Mouse (Mus musculus) thymus, postnatal 25 days (tissue): ENCODE data around the gene Ddx5.
A peak's percentile ranks its signal among the peaks of the same experiment; 100 is the strongest.
"Not testable (repeated sequence)": the region's sequence is repeated elsewhere in the genome, so short reads cannot be mapped to it uniquely, and the experiment has no call there.

Experiments used
- DNase-seq: peaks from one replicate; pipeline ENCODE4 v3.0.0; 2022

Ddx5 gene

DNA sequence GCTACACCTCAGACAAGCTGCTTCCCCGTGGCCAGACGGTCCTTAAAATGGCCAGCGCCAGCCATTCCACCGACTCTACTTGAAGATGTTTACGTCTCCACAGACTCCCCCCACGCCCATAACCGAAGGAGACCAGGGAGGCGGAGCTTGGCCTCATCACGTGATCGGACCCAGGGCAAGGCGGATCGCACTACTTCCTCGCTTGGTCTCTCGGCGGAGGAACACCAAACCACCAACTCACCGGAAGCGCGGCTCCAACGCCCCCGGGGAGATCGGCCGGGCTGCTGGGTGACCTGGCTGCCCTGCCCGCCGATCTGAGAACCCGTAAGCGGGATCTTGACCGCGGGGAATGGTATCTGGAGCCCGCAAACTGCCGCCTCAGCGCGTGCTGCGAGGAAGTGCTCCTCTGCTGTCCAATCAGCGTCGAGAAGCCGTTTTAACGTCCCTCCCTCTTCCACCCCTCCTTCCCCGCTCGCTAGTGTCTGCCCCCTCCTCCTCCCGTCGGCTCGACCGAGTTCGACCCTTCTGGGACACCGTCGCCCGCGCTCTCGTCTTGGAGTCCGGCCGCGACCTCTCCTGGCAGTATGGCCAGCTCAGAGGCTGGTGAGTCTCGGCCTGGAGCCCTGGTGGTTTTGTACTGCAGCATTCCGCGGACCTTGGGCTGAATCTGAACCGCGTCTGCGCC is at the start of gene Ddx5, which contains the start of gene Cep95:
Gene Ddx5, minus strand, starts transcription at position 411 of the 685 bp plus-strand sequence.
Gene Cep95, plus strand, starts transcription at position 478 of the 685 bp plus-strand sequence.
- peak; percentile 99 for DNase-seq

DNA sequence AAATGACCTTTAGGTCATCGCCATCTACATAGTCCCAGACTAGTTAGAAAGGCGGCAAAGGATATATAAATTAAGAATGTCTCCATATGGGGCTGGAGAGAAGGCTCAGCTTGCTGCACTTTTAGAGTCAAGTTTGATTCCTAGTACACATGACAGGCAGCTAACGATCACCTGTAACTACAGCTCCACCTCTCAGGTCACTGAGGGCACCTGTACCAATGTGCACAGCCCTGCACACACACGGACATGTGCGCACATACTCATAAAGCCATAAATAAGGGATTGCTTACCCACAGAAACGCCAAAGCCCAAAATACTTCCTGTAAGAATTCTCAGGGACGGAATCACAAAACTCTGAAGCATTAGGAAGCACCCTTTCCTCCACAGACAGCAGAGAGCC is 39.1 kb upstream of the Ddx5 start:
- DNase-seq = no peak

DNA sequence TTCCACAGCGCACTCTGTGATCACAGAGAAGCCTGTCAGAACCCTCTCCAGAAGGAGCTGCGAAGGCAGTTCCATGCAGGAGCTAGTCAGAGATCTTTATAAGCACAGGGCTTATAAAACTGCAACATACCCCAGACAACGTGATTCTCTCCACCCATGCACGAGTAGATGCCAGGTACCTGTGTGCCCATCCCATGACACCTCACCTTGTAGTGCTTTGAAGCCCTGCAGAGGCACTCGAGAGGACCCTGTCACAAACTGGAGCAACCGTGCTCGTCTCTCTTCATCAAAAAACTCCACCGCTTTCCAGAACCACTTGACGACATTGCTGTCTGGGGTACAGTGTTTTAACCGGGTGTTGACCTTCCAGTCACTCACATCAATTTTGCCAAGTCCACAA is 35.4 kb upstream of the Ddx5 start:
- no peak for DNase-seq

DNA sequence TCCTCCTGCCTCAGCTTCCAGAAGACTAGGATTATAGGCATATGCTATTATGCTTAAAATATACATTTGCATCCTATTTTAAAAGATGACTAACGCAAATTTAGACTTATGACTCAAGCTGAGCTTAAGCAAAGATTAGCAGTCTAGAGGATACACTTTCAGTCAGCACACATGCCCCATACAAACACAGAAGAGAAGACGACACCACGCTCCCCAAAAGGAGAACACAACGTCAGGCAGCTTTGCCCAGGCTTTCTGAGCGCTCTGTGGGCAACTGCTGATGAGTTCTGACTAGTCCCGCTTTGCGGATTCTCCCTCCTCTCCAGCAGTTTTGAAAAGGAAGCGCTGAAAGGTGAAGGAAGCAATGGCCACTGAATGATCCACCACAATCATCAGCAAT is 34.8 kb upstream of the Ddx5 start:
- DNase-seq = no peak

DNA sequence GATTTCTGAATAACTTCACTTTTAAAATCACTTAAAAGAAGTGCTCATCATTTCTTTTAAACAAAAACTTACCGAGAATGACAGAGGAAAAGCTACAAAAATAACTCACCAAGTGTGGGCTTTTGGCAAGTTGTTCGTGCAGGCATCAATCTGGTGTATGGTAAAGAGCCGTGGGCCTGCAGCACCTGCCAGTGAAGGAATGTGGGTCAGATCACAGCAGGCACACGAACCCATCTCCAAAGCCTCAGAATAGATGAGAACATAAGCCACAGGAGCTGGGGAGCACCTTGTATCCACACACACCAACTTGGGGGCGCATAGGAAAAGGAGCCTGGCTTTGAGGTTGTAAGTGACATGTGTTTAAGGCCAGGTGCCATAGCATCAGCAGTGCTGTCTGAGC is 33.9 kb upstream of the Ddx5 start:
- DNase-seq = no peak

DNA sequence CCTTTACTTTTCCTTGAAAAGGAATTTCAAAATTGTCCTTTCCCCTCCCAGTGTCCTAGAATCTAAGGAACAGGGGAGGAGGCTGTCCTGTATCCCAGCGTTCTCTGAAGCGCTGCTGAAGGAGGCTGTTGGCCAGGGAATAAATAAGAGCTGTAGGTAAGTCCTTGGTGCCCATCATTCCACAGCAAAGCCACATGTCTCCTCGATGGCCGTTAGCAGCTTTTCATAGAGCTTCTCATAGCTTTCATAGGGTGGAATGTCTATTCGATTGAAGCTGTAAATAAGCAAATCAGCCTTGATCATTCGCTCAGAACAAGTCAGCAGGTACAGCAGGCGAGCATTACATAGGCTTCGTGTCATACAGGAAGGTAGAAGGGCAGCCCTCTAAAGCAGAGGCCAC is 33.5 kb upstream of the Ddx5 start:
- no peak for DNase-seq

DNA sequence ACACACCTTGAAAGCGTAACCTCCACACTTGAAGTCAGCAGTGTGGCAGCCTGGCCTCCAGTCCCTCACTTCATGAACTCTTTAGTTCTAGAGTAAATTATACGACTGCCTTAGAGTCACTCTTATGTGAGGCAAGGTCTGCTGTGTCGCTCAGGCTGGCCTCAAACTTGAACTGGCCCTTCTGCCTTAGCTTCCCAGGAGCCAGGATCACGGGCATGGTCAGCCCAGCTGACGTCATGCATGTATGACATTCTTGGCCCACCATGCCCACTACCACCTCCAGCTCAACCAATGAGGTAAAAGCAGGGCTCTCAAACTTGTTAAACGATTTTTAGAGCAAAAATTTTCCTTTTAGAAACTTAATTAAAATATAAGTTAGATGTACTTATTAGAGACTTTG is 32.4 kb upstream of the Ddx5 start:
- no peak for DNase-seq

DNA sequence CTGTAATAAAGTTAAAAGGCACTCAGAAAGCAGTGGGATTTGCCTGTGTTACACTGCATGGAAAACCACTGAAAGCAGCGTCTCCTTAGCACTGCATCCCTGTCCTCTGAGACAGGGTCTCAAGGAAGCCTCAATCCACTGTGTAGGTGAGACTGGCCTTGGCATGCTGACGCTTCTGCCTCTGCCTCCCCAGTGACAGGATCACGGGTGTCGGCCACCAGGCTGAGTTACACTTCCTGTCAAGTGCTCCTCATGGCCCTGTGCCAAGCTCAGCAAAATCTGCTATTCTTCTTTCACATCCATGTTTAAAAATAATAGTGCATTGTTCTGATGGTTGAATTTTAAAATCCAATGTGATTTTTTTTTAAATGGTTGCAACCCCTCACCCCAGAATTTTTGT is 32.0 kb upstream of the Ddx5 start:
- DNase-seq = peak; percentile 16

DNA sequence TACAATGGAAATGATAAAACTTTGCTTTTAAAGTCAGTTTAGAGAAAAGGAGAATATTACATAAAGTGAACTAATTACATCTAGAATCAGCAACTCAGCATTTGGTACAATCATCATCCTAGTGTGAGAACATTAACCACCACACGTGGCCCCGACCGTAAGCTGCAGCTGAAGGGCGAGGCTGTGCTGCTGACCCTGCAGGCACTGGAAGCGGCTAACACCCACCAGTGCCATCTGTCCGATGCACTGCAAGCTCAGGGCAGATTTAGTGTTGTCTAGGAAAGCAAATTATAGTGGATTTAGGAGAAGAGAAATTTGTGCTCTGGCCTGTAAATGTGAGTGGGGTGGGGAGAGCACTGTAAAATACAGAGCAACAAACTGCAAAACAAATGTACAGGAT is 31.3 kb upstream of the Ddx5 start:
- DNase-seq = no peak

DNA sequence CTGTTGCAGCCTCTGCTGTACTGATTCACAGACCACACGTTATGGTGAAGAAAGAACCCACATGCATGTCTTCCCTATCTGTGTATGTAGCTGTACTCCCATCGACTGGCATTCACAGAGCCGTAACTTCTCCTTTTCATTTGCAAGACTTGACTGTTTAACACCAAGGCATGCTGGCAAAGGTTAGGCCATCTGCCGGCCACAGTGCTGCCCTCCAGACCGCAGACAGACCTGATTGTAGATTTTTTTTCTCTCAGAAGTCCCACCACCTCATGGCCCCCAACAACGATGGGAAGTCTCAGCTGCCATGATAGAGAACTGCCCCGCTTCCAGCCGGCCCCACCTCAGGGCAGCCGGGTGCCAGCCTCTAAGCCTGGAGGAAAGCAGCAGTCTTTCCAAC is 30.6 kb upstream of the Ddx5 start:
- DNase-seq = no peak

DNA sequence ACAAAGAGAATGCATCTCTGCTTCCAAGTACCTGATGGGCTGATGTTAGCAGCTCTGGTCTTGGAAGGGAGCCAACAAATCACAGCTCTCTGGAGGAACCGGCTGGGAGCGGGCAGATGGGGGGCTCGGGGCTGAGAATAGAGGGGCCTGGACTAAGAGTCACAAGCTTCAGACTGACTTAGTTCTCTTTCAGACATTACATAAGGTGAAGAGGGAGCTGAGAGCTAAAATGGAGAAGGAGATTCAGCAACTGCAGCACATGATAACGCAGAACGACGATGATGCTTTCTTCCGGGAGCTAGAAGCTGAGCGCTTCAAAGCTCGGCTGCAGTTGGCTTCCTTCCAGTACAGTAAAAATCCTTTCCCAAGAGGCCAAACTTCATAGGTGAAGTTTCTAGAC is 29.4 kb upstream of the Ddx5 start:
- no peak for DNase-seq

DNA sequence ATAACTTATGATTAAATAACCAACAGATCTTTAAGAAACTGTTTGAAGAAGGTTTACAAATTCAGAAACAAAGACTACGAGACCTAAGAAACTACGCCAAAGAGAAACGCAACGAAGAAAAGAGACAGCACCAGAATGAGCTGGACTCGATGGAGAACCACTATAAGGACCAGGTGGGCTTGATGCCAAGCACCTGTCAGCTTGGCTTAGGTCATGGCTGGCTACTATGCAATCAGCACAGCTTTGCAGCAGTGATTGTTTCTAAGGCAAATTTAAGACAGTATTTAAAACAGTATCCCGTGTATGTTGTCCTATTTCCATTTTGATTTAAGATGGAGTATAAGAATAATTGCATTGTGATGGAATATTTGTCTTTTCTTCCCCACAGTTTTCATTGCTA is 28.8 kb upstream of the Ddx5 start:
- no peak for DNase-seq

DNA sequence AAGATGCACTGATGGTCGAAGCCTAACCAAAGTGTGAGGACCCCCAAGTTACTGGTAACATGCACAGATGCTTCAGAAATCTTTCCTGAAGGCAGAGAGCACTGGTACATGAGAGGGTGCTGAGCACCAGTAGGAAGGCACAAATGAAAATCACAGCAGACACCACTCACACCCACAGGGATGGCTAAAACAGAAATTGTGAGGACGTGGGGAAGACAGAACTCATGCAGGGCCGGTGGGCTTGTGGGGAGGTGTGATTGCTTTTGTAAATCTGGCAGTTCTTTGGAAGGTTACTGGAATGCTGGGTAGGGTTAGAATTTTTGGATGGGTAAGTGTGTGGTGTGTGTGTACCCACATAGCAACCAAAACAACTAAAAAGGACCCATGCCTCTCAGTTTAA is 28.2 kb upstream of the Ddx5 start:
- DNase-seq = no peak

DNA sequence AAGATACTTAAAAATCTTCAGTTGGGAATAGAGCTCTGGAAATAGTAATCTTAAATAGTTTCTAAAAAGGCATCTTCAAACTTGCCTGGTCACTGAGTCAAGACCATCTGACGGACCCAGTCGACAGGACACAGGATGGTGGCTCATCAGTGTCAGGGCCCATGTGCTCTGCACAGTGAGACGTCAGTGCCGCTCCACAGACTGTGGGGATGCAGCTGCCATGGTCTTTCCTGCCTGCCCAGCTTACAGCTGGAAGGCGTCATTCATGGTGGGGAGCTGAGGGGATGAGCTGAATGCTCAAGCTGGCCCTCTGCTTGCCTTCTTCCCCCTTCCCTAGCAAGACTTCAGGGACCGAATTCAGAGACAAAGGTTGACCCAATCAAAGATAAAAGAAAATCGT is 27.3 kb upstream of the Ddx5 start:
- DNase-seq = no peak

DNA sequence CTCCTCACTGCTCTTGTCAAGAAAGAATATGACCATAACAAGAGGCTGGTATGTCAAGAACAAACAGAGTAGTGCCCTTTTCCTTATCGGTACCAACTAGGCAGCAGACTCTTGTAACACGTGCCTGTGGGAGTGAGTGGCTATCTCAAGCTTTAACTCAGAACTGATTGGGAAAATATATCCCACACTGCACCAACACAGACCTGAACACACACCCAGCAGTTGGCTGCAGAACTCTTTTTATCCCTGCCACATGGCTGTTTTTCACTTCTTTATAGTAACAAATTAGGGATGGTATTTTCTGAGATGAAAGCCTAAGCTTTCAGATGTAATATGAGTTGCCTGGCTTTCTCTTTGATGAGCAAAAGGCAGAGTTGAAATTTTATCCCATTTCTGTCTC is 26.8 kb upstream of the Ddx5 start:
- no peak for DNase-seq

DNA sequence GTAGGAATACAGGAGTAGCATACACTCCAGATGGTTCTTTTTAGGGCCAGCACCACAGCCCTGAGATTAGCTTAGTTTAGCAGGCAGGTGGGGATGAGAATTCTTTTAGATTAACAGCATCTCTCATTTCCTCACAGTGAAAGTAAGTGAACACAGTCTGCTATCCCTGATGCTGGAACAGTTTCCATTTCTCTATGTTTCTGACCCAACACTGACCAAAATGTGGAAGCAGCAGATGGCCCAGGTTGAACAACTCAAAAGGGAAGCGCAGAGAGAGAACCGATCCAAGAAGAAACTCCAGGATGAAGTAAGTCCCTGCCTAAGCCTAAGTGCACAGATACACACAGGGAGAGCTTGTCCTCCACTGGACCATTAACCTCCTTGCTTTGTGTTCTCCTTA is 26.3 kb upstream of the Ddx5 start:
- no peak for DNase-seq

DNA sequence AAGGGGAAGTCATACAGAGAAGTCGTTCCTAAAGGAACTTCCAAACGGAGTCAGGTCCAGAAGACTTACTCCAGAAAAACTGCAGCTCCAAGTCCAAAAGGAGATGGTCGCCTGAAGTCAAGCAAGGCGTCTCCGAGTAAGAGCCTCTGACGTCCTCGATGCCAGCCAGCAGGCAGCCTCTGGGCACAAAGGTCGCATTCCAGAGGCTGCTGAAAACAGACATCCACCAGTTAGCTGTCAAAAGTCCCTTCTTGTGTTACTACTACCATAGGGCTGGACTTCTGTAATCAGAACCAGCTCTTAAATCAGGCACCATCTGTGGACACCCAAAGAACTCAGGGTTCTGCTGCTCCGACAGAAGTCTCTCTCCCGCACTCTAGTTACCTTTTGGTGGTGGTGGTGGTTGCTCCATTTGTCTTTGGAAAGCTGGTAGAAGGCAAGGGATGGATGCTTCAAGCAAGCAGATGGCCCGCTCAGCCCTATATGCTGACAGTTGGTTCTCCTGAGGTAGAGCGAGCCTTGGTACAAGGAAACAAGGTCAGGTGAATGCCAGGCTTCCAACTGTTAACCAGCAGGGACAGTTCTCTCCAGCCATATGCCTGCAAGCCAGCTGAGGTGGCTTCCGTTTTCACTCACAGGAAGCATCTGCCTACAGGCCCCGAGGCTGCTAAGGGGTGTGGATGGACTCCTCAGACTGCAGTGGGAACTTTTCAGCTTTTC is 25.8 kb upstream of the Ddx5 start:
- DNase-seq = no peak

DNA sequence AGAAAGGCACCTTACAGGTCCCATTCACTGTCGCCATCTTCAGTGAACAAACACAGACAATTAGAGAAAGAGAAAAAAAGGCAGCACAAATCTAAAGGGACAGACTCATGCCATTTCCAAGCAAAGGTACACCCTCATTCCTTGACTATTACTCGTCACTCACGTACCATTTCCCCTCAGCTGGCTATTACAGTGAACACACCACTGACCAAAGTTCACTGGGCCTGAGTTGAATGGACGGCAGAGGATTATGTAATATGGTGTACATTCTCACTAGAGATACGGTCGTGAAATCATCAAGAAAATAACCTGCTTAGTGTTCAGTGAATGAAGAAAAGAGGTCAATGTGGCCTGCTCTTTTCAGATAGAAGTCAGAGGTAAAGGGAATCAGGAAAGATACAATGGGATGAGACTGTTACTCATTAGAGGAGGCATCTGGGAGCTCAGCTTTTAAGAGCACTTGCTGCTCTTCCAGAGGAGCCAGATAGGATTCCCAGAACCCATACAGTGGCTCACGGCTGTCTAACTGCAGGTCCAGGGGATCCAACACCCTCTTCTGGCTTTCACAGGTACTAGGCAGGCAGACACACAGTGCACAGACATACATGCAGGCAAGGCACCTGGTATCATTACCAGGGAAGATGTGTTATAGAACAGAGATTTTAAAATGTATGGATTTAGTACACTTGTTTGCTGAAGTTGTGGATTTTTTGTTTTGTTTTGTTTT is 23.6 kb upstream of the Ddx5 start:
- no peak for DNase-seq

DNA sequence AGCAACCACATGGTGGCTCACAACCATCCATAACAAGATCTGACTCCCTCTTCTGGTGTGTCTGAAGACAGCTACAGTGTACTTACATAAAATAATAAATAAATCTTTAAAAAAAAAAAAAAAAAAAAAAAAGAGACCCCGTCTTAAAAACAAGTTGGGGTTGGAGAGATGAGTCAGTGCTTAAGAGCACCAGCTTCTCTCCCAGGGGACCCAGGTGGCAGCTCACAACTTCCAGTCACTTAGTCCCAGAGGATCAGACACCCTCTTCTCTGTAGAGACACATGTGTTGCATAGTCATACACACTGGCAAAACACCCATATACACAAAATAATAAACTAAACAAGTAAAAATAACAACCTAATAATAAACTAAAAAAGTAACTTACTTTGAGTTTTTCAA is 18.5 kb upstream of the Ddx5 start:
- not testable (repeated sequence) for DNase-seq

DNA sequence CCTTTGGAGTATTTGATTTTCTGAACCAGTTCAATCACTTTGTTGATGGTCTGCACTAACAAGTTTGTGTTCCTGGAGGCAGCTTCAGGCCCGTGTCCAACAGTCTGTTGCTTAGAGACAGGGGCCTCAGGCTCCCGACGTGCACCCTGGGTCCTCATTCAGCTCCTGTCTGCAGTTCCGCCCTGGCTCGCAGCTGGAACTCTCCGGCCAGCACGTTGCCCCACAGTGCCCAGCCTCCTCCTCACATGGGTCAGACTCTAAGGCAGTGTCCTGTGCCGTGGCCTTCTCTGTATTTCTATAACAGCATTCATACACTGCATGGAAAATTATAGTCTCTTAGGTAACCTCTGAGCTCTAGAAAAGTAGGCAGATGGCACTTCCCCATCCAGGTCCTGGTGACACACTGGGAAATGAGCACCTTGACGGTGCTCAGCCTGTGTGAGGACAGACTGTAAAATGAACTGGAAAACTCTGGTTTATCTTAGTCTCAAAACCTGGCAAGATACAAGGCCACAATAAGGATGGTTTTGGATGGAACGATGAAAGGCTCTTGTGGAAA is 13.2 kb upstream of the Ddx5 start:
- no peak for DNase-seq

DNA sequence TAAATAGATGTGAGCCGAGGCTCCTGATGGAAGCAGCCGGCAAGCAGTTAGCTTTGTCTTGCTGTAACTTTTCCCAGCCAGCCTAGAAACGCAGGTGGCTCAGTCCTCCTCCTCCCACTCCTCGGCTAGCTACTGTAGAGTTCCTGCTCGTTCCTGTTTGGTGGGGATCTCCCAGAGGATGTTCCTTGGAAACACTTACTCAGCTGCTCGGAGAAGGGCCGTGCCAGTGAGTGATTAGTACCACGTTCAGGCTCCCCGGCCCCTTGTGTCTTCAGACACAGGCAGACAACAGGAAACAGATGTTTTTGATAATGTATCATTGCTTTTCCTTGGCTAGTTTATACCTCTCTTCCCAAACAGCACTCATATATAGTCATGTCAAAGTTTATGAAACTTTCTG is 6.7 kb upstream of the Ddx5 start:
- no peak for DNase-seq

DNA sequence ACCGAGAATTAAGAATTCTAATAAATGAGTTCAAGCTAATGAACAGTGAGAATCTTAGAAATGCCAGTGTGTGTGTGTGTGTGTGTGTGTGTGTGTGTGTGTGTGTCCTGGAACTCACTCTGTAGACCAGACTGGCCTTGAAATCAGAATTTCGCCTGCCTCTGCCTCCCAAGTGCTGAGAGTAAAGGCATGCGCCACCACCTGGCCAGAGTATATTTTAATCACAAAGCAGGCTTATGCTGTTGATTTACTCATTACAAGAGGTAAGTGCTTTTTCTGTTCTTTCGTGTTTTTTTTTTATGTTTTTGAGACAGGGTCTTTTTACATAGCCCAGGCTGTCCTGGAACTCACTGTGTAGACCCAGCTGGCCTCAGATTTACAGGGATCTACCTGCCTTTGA is 4.9 kb upstream of the Ddx5 start:
- DNase-seq = peak; percentile 14

DNA sequence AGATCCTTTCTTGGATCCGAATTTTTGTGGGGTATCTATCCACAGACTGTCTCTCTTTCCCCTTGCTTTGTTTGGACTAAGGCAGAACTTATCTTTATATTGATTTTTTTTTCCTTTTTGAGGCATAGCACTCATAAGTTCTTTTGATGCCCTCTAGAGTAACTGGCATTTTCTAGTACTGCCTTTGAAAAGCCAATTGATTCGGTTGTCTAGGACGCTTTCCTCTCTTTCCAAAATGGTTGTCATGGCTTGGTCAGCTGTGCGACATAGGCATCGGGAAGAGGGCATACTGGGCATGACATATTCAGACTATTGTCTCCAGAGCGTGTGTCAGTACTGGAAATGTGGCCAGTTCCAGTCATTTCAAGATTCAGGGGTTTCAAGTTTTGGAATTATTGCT is 664 bp upstream of the Ddx5 start:
- DNase-seq = no peak
